Mouse (Mus musculus): ENCODE data around the gene Pax7. TPM values are rescaled to one million over a fixed set of nuclear protein-coding genes. Genes with fewer than 3 reads are reported as not detected.
A peak's percentile ranks its signal among the peaks of the same experiment; 100 is the strongest.

Gene Pax7
- polyA plus RNA-seq, 1 experiment from 2014 or later = 0.02 TPM

- WGBS = 10% methylated on average over 7 of the region's 7 CpGs
- no peak for ATAC-seq (ENCODE audit: borderline replicate concordance, extremely low read depth, low FRiP score, low TSS enrichment)
- H3K27me3 ChIP-seq = peaks cover 82% of the 10 kb centered on the region
These were observed 10.1 kb upstream of the Pax7 start for GRCm38 (mm10) chr4:139843456-139843855.

GRCm38 (mm10) chr4:139842919-139843318, 9.6 kb upstream of the Pax7 start:
- H3K27me3 ChIP-seq = peaks cover 82% of the 10 kb centered on the region
- H3K4me3 ChIP-seq = no peak overlapping the region
- ATAC-seq (ENCODE audit: borderline replicate concordance, extremely low read depth, low FRiP score, low TSS enrichment) = no peak
- WGBS = 65% methylated on average over 7 of the region's 7 CpGs
- H3K4me1 ChIP-seq = 0 out of 2 replicates have a peak, but pooled peaks cover 4% of the 10 kb centered on the region
- no peaks in the 10 kb centered on the region for H3K36me3 ChIP-seq
- no peak overlapping the region for H3K9ac ChIP-seq
- H3K9me3 ChIP-seq = no peaks in the 10 kb centered on the region
- H3K4me2 ChIP-seq = no peak overlapping the region
- no peak overlapping the region for H3K27ac ChIP-seq

More at GRCm38 (mm10) chr4:139843456-139843855, 10.1 kb upstream of the Pax7 start:
- no peaks in the 10 kb centered on the region for H3K36me3 ChIP-seq
- no peak overlapping the region for H3K4me2 ChIP-seq
- no peak overlapping the region for H3K27ac ChIP-seq
- H3K9me3 ChIP-seq = no peaks in the 10 kb centered on the region
- 0 out of 2 replicates have a peak, but pooled peaks cover 3% of the 10 kb centered on the region for H3K4me1 ChIP-seq
- no peak overlapping the region for H3K9ac ChIP-seq
- no peak overlapping the region for H3K4me3 ChIP-seq

GRCm38 (mm10) chr4:139840939-139841500, 7.7 kb upstream of the Pax7 start:
- no peak overlapping the region for H3K4me2 ChIP-seq
- no peak for ATAC-seq (ENCODE audit: borderline replicate concordance, extremely low read depth, low FRiP score, low TSS enrichment)
- no peak overlapping the region for H3K27ac ChIP-seq
- H3K27me3 ChIP-seq = peaks cover 87% of the 10 kb centered on the region
- 0 out of 2 replicates have a peak, but pooled peaks cover 4% of the 10 kb centered on the region for H3K4me1 ChIP-seq
- H3K9ac ChIP-seq = no peak overlapping the region
- no peaks in the 10 kb centered on the region for H3K9me3 ChIP-seq
- H3K4me3 ChIP-seq = no peak overlapping the region
- no peaks in the 10 kb centered on the region for H3K36me3 ChIP-seq
- 54% methylated on average over 9 of the region's 9 CpGs for WGBS

GRCm38 (mm10) chr4:139840442-139840841, 7.1 kb upstream of the Pax7 start:
- Histone ChIP-seq H3K27ac (no peak overlapping the region), H3K4me1 (0 out of 2 replicates have a peak, but pooled peaks cover 4% of the 10 kb centered on the region), H3K36me3 (no peaks in the 10 kb centered on the region), H3K9me3 (no peaks in the 10 kb centered on the region), H3K4me2 (no peak overlapping the region), H3K4me3 (no peak overlapping the region), H3K9ac (no peak overlapping the region), H3K27me3 (peaks cover 87% of the 10 kb centered on the region)
- no peak for ATAC-seq (ENCODE audit: borderline replicate concordance, extremely low read depth, low FRiP score, low TSS enrichment)
- WGBS = 72% methylated on average over 4 of the region's 4 CpGs

GRCm38 (mm10) chr4:139836681-139837080, 3.4 kb upstream of the Pax7 start:
- WGBS = 11% methylated on average over 5 of the region's 5 CpGs
- no peaks in the 10 kb centered on the region for H3K36me3 ChIP-seq

GRCm38 (mm10) chr4:139836196-139836595, 2.9 kb upstream of the Pax7 start:
- Histone ChIP-seq H3K4me1 (peaks cover 22% of the 10 kb centered on the region), H3K27me3 (peaks cover 100% of the 10 kb centered on the region), H3K36me3 (no peaks in the 10 kb centered on the region), H3K27ac (no peak overlapping the region), H3K9ac (no peak overlapping the region), H3K4me2 (no peak overlapping the region), H3K4me3 (no peak overlapping the region), H3K9me3 (no peaks in the 10 kb centered on the region)
- ATAC-seq (ENCODE audit: borderline replicate concordance, extremely low read depth, low FRiP score, low TSS enrichment) = no peak
- WGBS = 2% methylated on average over 8 of the region's 8 CpGs

More at GRCm38 (mm10) chr4:139836681-139837080, 3.4 kb upstream of the Pax7 start:
- H3K9ac ChIP-seq = no peak overlapping the region
- H3K27me3 ChIP-seq = peaks cover 100% of the 10 kb centered on the region
- no peak overlapping the region for H3K27ac ChIP-seq
- ATAC-seq (ENCODE audit: borderline replicate concordance, extremely low read depth, low FRiP score, low TSS enrichment) = no peak
- no peak overlapping the region for H3K4me2 ChIP-seq
- peaks cover 19% of the 10 kb centered on the region for H3K4me1 ChIP-seq
- no peak overlapping the region for H3K4me3 ChIP-seq
- H3K9me3 ChIP-seq = no peaks in the 10 kb centered on the region

- Histone ChIP-seq H3K9ac (no peak overlapping the region), H3K4me3 (no peak overlapping the region; the same call in 1 of the 2 replicates)
- 7% methylated on average over 17 of the region's 17 CpGs for WGBS
These were observed 581 bp upstream of the Pax7 start for GRCm38 (mm10) chr4:139833817-139834401.

GRCm38 (mm10) chr4:139832281-139833035, 870 bp downstream of the Pax7 start:
- Histone ChIP-seq H3K9me3 (no peaks in the 10 kb centered on the region), H3K27ac (no peak overlapping the region), H3K9ac (no peak overlapping the region), H3K4me1 (peaks cover 18% of the 10 kb centered on the region), H3K27me3 (peaks cover 100% of the 10 kb centered on the region), H3K36me3 (no peaks in the 10 kb centered on the region), H3K4me3 (peak overlapping the region; percentile 14), H3K4me2 (peak overlapping the region; percentile 27; the same call in 1 of the 2 replicates)
- ATAC-seq (ENCODE audit: borderline replicate concordance, extremely low read depth, low FRiP score, low TSS enrichment) = no peak
- WGBS = under 1% methylated on average over 55 of the region's 55 CpGs

More at GRCm38 (mm10) chr4:139833817-139834401, 581 bp upstream of the Pax7 start:
- no peak for ATAC-seq (ENCODE audit: borderline replicate concordance, extremely low read depth, low FRiP score, low TSS enrichment)
- Histone ChIP-seq H3K9me3 (no peaks in the 10 kb centered on the region), H3K27me3 (peaks cover 100% of the 10 kb centered on the region), H3K4me1 (peaks cover 22% of the 10 kb centered on the region), H3K36me3 (no peaks in the 10 kb centered on the region), H3K27ac (no peak overlapping the region), H3K4me2 (no peak overlapping the region)

GRCm38 (mm10) chr4:139831501-139832230, 1.7 kb downstream of the Pax7 start:
- ATAC-seq (ENCODE audit: borderline replicate concordance, extremely low read depth, low FRiP score, low TSS enrichment) = peak; percentile 57; the same call in 1 of the 2 replicates
- H3K4me3 ChIP-seq = peak overlapping the region; percentile 12; the same call in 1 of the 2 replicates
- peaks cover 18% of the 10 kb centered on the region for H3K4me1 ChIP-seq
- H3K9me3 ChIP-seq = no peaks in the 10 kb centered on the region
- H3K36me3 ChIP-seq = no peaks in the 10 kb centered on the region
- WGBS = 1% methylated on average over 57 of the region's 57 CpGs
- no peak overlapping the region for H3K27ac ChIP-seq
- no peak overlapping the region for H3K9ac ChIP-seq
- peaks cover 100% of the 10 kb centered on the region for H3K27me3 ChIP-seq
- H3K4me2 ChIP-seq = peak overlapping the region; percentile 36

- H3K4me1 ChIP-seq = peaks cover 18% of the 10 kb centered on the region
- no peak overlapping the region for H3K9ac ChIP-seq
- H3K27ac ChIP-seq = no peak overlapping the region
- no peak for ATAC-seq (ENCODE audit: borderline replicate concordance, extremely low read depth, low FRiP score, low TSS enrichment)
- H3K4me2 ChIP-seq = no peak overlapping the region
- 2% methylated on average over 24 of the region's 24 CpGs for WGBS
- H3K9me3 ChIP-seq = no peaks in the 10 kb centered on the region
- peaks cover 100% of the 10 kb centered on the region for H3K27me3 ChIP-seq
- H3K4me3 ChIP-seq = no peak overlapping the region
- H3K36me3 ChIP-seq = no peaks in the 10 kb centered on the region
These were observed 2.5 kb downstream of the Pax7 start for GRCm38 (mm10) chr4:139830581-139831387.

GRCm38 (mm10) chr4:139830053-139830452, 3.3 kb downstream of the Pax7 start:
- Histone ChIP-seq H3K36me3 (no peaks in the 10 kb centered on the region), H3K9ac (no peak overlapping the region), H3K27me3 (peaks cover 100% of the 10 kb centered on the region), H3K4me3 (no peak overlapping the region), H3K27ac (no peak overlapping the region), H3K9me3 (no peaks in the 10 kb centered on the region), H3K4me2 (no peak overlapping the region), H3K4me1 (peaks cover 18% of the 10 kb centered on the region)
- 1% methylated on average over 14 of the region's 14 CpGs for WGBS
- no peak for ATAC-seq (ENCODE audit: borderline replicate concordance, extremely low read depth, low FRiP score, low TSS enrichment)
